Mouse (Mus musculus) heart, embryonic 16.5 days (tissue): ENCODE data around the gene Trim31. TPM values are rescaled to one million over a fixed set of nuclear protein-coding genes. Genes with fewer than 3 reads are reported as not detected.
"Not testable (repeated sequence)": the region's sequence is repeated elsewhere in the genome, so short reads cannot be mapped to it uniquely, and the experiment has no call there.

Experiments used
- ATAC-seq: fragments of 200-750 bp; cut with Nextera tagmentation; replicated peaks from 2 replicates; pipeline ENCODE4 v1.8.0; 2017; ENCODE audit warnings: moderate number of reproducible peaks; ENCODE audit not compliant: insufficient read depth, low FRiP score; ENCODE audit errors: extremely low read depth
- H3K27ac ChIP-seq: fragments of 300-500 bp; sonication (generic); 2 replicates; pipeline ENCODE4 v1.5.1; 2014; ENCODE audit warnings: mild to moderate bottlenecking, low read length, control low read depth, moderate library complexity
- H3K27me3 ChIP-seq: fragments of 300-500 bp; sonication (generic); 2 replicates; pipeline ENCODE4 v1.6.1; 2014; ENCODE audit warnings: low read length, mixed read lengths; ENCODE audit not compliant: control insufficient read depth, insufficient read depth
- H3K36me3 ChIP-seq: fragments of 300-500 bp; sonication (generic); 2 replicates; pipeline ENCODE4 v1.6.1; 2014; ENCODE audit not compliant: control insufficient read depth, insufficient read depth
- H3K4me1 ChIP-seq: fragments of 300-500 bp; sonication (generic); 2 replicates; pipeline ENCODE4 v1.6.1; 2014; ENCODE audit warnings: low read length, mixed read lengths; ENCODE audit not compliant: control insufficient read depth, insufficient read depth
- H3K4me2 ChIP-seq: fragments of 300-500 bp; sonication (generic); 2 replicates; pipeline ENCODE4 v1.6.1; 2014; ENCODE audit warnings: low read depth, mild to moderate bottlenecking, control low read depth, low read length
- H3K4me3 ChIP-seq: fragments of 300-500 bp; sonication (generic); 2 replicates; pipeline ENCODE4 v1.5.1; 2014; ENCODE audit warnings: mild to moderate bottlenecking, control low read depth, low read length
- H3K9ac ChIP-seq: fragments of 300-500 bp; sonication (generic); 2 replicates; pipeline ENCODE4 v1.6.1; 2014; ENCODE audit warnings: low read length, control low read depth
- H3K9me3 ChIP-seq: fragments of 300-500 bp; sonication (generic); replicated peaks from 2 replicates; pipeline ENCODE4 v1.6.1; 2016; ENCODE audit warnings: low read length; ENCODE audit not compliant: control insufficient read depth
- WGBS: fragments of 180-500 bp; shearing (Covaris S2); extraction: QIAGEN DNeasy Blood & Tissue Kit; methylation state at CpG from one replicate; pipeline ENCODE4 v1.1.7; 2014; 5-methylcytosine and 5-hydroxymethylcytosine counted together
- polyA plus RNA-seq: library from polyadenylated mRNA; unstranded; fragments of >200 nt; fragmentation: Nextera tagmentation; extraction: Ambion mirVana; gene quantifications from 2 replicates; pipeline ENCODE4 v1.2.1, GENCODE M21; 2015

Gene Trim31
- polyA plus RNA-seq, 1 experiment from 2014 or later = 0.13 TPM

DNA sequence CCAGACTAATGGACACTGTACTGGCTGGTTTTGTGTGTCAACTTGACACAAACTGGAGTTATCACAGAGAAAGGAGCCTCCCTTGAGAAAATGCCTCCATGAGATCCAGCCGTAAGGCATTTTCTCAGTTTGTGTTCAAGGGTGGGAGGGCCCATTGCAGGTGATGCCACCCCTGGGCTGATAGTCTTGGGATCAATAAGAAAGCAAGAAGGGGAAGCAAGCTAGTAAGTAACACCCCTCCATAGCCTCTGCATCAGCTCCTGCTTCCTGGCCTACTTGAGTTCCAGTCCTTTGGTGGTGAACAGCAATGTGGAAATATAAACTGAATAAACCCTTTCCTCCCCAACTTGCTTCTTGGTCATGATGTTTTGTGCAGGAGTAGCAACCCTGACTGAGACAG is 6.4 kb upstream of the Trim31 start:
- H3K27me3 ChIP-seq, ATAC-seq, H3K9ac ChIP-seq, H3K4me2 ChIP-seq, H3K9me3 ChIP-seq, H3K4me3 ChIP-seq, H3K36me3 ChIP-seq, H3K4me1 ChIP-seq, H3K27ac ChIP-seq: not testable (repeated sequence)
- WGBS = 85% methylated on average over 1 of the region's 1 CpGs

DNA sequence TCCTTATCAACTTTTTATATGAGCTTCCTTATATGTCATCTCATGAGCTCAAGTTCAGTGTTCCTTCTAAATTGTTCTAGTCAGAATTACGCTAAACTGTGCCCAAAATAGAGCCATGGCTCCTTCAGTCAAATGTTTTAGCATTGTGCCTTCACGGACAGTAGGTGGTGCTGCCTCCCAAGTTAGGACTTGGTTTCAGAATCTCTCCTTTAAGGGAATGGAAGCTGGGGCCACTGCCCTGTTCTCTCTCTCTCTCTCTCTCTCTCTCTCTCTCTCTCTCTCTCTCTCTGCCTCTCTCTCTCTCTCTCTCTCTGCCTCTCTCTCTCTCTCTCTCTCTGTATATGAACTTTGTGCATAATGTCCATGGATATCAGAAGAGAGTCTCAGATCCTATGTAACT is 5.6 kb upstream of the Trim31 start:
- Histone ChIP-seq H3K36me3 (no peaks in the 10 kb centered on the region), H3K9ac (no peak overlapping the region), H3K4me1 (no peaks in the 10 kb centered on the region), H3K4me3 (no peak overlapping the region), H3K27me3 (peaks cover 3% of the 10 kb centered on the region; the same call in 1 of the 2 replicates), H3K9me3 (no peaks in the 10 kb centered on the region), H3K4me2 (no peak overlapping the region), H3K27ac (no peak overlapping the region)
- ATAC-seq = no peak
- 7% methylated on average over 2 of the region's 2 CpGs for WGBS

DNA sequence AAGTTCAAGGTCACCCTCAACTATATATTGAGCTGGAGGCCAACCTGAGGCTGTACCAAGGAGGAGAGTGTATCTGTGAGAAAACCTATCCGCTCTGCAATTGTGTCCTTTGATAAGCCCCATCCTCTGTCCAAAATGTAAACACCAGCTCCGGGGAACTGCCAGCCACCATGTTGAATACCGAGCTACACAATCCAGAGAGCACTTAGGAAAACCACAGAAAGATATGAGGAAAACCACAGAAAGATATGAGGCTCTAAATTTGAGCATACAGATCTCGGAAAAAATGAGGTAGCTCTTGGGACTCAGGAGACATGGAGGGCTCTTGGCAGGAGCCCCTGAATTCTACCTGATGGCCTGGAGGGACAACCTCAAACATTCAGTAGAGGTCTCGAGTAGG is 4.5 kb upstream of the Trim31 start:
- Histone ChIP-seq H3K4me1 (no peaks in the 10 kb centered on the region), H3K4me2 (no peak overlapping the region), H3K27me3 (peaks cover 3% of the 10 kb centered on the region; the same call in 1 of the 2 replicates), H3K9ac (no peak overlapping the region), H3K27ac (no peak overlapping the region), H3K9me3 (no peaks in the 10 kb centered on the region), H3K4me3 (no peak overlapping the region), H3K36me3 (no peaks in the 10 kb centered on the region)
- 44% methylated on average over 5 of the region's 5 CpGs for WGBS
- ATAC-seq = no peak

GRCm38 (mm10) chr17:36896583-36896982 is 1.3 kb upstream of the Trim31 start:
- ATAC-seq = no peak
- Histone ChIP-seq H3K27me3 (no peaks in the 10 kb centered on the region), H3K9me3 (no peaks in the 10 kb centered on the region), H3K4me1 (no peaks in the 10 kb centered on the region), H3K9ac (no peak overlapping the region), H3K27ac (no peak overlapping the region), H3K36me3 (no peaks in the 10 kb centered on the region), H3K4me3 (no peak overlapping the region), H3K4me2 (no peak overlapping the region)
- 75% methylated on average over 1 of the region's 1 CpGs for WGBS

- Histone ChIP-seq H3K36me3 (no peaks in the 10 kb centered on the region), H3K27ac (no peak overlapping the region), H3K27me3 (no peaks in the 10 kb centered on the region), H3K9ac (no peak overlapping the region), H3K4me3 (no peak overlapping the region), H3K4me2 (no peak overlapping the region), H3K4me1 (no peaks in the 10 kb centered on the region), H3K9me3 (no peaks in the 10 kb centered on the region)
- ATAC-seq = no peak
Measured at GRCm38 (mm10) chr17:36897065-36897464, 853 bp upstream of the Trim31 start.

DNA sequence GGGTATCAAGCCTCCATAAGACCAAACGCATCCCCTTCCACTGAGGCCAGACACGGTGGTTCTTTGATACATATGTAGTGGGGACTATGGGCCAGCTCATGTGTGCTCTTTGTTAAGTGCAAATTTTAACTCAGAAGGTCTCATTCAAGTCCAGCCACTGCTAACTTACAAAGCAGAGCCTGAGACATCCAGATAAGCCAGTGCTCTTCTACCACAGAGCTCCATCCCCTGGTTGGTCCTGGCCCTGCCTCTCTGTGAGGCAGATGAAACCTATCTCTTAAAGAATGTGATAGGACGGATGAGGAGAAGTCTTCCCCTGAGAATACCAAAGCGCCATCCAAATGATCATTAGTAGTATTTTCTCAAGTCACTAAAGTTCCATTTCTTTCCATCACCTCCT is 1.5 kb downstream of the Trim31 start:
- Histone ChIP-seq H3K4me1 (no peaks in the 10 kb centered on the region), H3K9me3 (no peaks in the 10 kb centered on the region), H3K4me2 (no peak overlapping the region), H3K27ac (no peak overlapping the region), H3K9ac (no peak overlapping the region), H3K36me3 (no peaks in the 10 kb centered on the region), H3K27me3 (no peaks in the 10 kb centered on the region), H3K4me3 (no peak overlapping the region)
- no peak for ATAC-seq
- 66% methylated on average over 4 of the region's 4 CpGs for WGBS

- WGBS = 65% methylated on average over 5 of the region's 5 CpGs
- Histone ChIP-seq H3K36me3 (no peaks in the 10 kb centered on the region), H3K4me1 (no peaks in the 10 kb centered on the region), H3K9ac (no peak overlapping the region), H3K27ac (no peak overlapping the region), H3K9me3 (no peaks in the 10 kb centered on the region), H3K27me3 (no peaks in the 10 kb centered on the region), H3K4me3 (no peak overlapping the region), H3K4me2 (no peak overlapping the region)
- ATAC-seq = no peak
Measured at GRCm38 (mm10) chr17:36900001-36900400, 2.1 kb downstream of the Trim31 start.

GRCm38 (mm10) chr17:36900691-36901090 is 2.8 kb downstream of the Trim31 start:
- Histone ChIP-seq H3K4me1 (no peaks in the 10 kb centered on the region), H3K9ac (no peak overlapping the region), H3K9me3 (no peaks in the 10 kb centered on the region), H3K27ac (no peak overlapping the region), H3K4me2 (no peak overlapping the region), H3K36me3 (no peaks in the 10 kb centered on the region), H3K4me3 (no peak overlapping the region), H3K27me3 (no peaks in the 10 kb centered on the region)
- 31% methylated on average over 1 of the region's 1 CpGs for WGBS
- no peak for ATAC-seq

DNA sequence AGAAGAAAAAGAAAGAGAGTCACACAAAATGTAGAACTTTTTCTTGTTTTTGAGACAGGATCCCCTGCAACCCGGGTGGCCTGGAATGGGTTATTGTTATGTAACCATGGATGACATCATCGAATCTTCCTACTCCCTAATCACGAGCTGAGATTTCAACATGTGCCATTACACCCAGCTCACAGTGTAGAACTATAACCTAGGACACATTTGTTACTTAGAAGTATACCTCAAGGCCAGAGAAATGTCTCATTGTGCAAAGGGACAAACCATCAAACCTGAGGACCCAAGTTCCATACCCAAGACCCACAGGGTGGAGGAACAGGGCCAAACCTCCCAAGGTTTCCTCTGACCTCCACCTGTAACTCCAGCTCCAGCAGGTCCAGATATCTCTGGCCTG is 5.7 kb downstream of the Trim31 start:
- H3K9ac ChIP-seq = no peak overlapping the region
- no peak overlapping the region for H3K4me2 ChIP-seq
- no peaks in the 10 kb centered on the region; the same call in 1 of the 2 replicates for H3K27me3 ChIP-seq
- no peaks in the 10 kb centered on the region for H3K36me3 ChIP-seq
- H3K4me3 ChIP-seq = no peak overlapping the region
- no peaks in the 10 kb centered on the region for H3K9me3 ChIP-seq
- no peaks in the 10 kb centered on the region for H3K4me1 ChIP-seq
- H3K27ac ChIP-seq = no peak overlapping the region
- WGBS = 59% methylated on average over 3 of the region's 3 CpGs
- ATAC-seq = no peak

GRCm38 (mm10) chr17:36908235-36908634 is 10.3 kb downstream of the Trim31 start:
- no peaks in the 10 kb centered on the region for H3K36me3 ChIP-seq
- no peak overlapping the region for H3K4me3 ChIP-seq
- no peak overlapping the region for H3K4me2 ChIP-seq
- 42% methylated on average over 1 of the region's 1 CpGs for WGBS
- ATAC-seq = no peak
- no peaks in the 10 kb centered on the region for H3K9me3 ChIP-seq
- H3K4me1 ChIP-seq = no peaks in the 10 kb centered on the region
- peaks cover 9% of the 10 kb centered on the region for H3K27me3 ChIP-seq
- no peak overlapping the region for H3K9ac ChIP-seq
- H3K27ac ChIP-seq = no peak overlapping the region
